ENCODE assay signal across 8 mouse cellular contexts in the genomic region with DNA sequence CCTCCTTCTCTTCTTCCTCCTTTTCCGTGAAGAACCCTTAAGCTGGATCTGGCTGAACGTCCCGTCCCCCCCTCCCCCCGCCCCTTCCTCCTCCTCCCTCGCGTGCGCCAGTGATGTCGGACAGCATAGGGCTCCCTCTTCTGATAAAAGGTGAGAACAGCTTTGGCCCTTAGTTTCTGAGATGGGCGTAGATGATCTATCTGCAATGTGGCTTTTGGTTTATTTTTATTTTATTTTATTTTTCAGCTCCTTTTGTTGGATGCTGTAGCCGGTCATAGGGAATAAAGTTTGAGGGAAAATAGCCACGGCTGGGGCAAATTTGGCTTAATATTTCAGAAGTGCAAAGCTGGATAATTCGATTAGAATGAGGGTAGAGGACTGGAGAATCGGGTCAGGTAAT. TPM values are rescaled to one million over a fixed set of nuclear protein-coding genes. Genes with fewer than 3 reads are reported as not detected.
DNase-seq lines count a peak whose midpoint lies in the region; ATAC-seq and TF ChIP-seq lines count a peak whose summit lies in the region.

No protein-coding gene starts in this region.

- ATAC-seq in forebrain, embryonic 13.5 days: peak; percentile 77
- ATAC-seq in inflammation-experienced regulatory T-cells, adult 6 months: peak; percentile 62
- ATAC-seq in neural tube, embryonic 13.5 days (ENCODE audit: low read depth): peak; percentile 82

- H3K4me2 ChIP-seq in forebrain, embryonic 13.5 days: peak overlapping the region; percentile 86
- H3K4me2 ChIP-seq in neural tube, embryonic 13.5 days: peak overlapping the region; percentile 82

- H3K4me3 ChIP-seq in left cerebral cortex, adult 2 months: peak overlapping the region; percentile 76
- peak overlapping the region; percentile 64 for H3K4me3 ChIP-seq in forebrain, embryonic 13.5 days
- peak overlapping the region; percentile 70 for H3K4me3 ChIP-seq in neural tube, embryonic 13.5 days

- H3K36me3 ChIP-seq in forebrain, embryonic 13.5 days (ENCODE audit: poor library complexity, severe bottlenecking): no peaks in the 10 kb centered on the region
- no peaks in the 10 kb centered on the region for H3K36me3 ChIP-seq in neural tube, embryonic 13.5 days

- intact Hi-C loops in left cerebral cortex, adult 2 months (cut with DNase I): loop anchor here (1.0 to 5.0 kb wide), 3 partner anchors 12 to 40 kb away; a partner anchor contains a TSS
- intact Hi-C loops in left cerebral cortex, postnatal 36 days (cut with DNase I): no loop called here

- H3K4me1 ChIP-seq in forebrain, embryonic 13.5 days: peaks cover 4% of the 10 kb centered on the region; the same call in 1 of the 2 replicates
- H3K4me1 ChIP-seq in neural tube, embryonic 13.5 days (replicated peaks): peaks cover 8% of the 10 kb centered on the region

- no peaks in the 10 kb centered on the region for H3K9me3 ChIP-seq in forebrain, embryonic 13.5 days (replicated peaks)
- no peaks in the 10 kb centered on the region for H3K9me3 ChIP-seq in neural tube, embryonic 13.5 days

- WGBS in forebrain, embryonic 13.5 days: under 1% methylated on average over 9 of the region's 13 CpGs
- WGBS in neural tube, embryonic 13.5 days: under 1% methylated on average over 9 of the region's 13 CpGs

- H3K9ac ChIP-seq in forebrain, embryonic 13.5 days: peak overlapping the region; percentile 74; the same call in 1 of the 2 replicates
- H3K9ac ChIP-seq in neural tube, embryonic 13.5 days: peak overlapping the region; percentile 80

- peak overlapping the region; percentile 83 for H3K27ac ChIP-seq in left cerebral cortex, adult 2 months
- no peak overlapping the region for H3K27ac ChIP-seq in forebrain, embryonic 13.5 days
- no peak overlapping the region for H3K27ac ChIP-seq in neural tube, embryonic 13.5 days (replicated peaks)

- DNase-seq in left cerebral cortex, adult 2 months (ENCODE audit: extremely low spot score in 1 of 2, low spot score in 2 of 2): no peak
- no peak for DNase-seq in left cerebral cortex, adult 8-10 months (ENCODE audit: low spot score in 2 of 2)
- DNase-seq in brain, adult 2 months (ENCODE audit: low read depth, low spot score): peak; percentile 85
- DNase-seq in lung, adult 18-20 months: peak; percentile 44 to 74
- DNase-seq in left cerebral cortex, postnatal 36 days (ENCODE audit: low spot score in 2 of 2): no peak

- peak; percentile 40 for TF ChIP-seq CTCF in left cerebral cortex, adult 2 months (IDR thresholded peaks at IDR 0.05)

- H3K27me3 ChIP-seq in forebrain, embryonic 13.5 days: no peaks in the 10 kb centered on the region
- no peaks in the 10 kb centered on the region for H3K27me3 ChIP-seq in neural tube, embryonic 13.5 days

RNA-seq across cellular contexts. Expression of a gene that starts 12.3 kb away (rescaled TPM):
- total RNA-seq in left cerebral cortex, adult 2 months (2021): 10 to 100 TPM; 23.1 to 24.6 TPM
- total RNA-seq in left cerebral cortex, adult 8-10 months (2022): 10 to 100 TPM; 23.7 to 28.9 (median 25.5) TPM
- 50.6 and 52.4 TPM in 2 replicates for polyA plus RNA-seq in forebrain, embryonic 13.5 days (2015; fragmentation: Nextera tagmentation; extraction: Ambion mirVana)
- 10 to 100 TPM; 46.4 to 51.1 (median 47.1) TPM for polyA plus RNA-seq in inflammation-experienced regulatory T-cells, adult 6 months (2017; shearing (Covaris generic))
- 47.5 and 49.6 TPM in 2 replicates for polyA plus RNA-seq in neural tube, embryonic 13.5 days (2015; fragmentation: Nextera tagmentation; extraction: Ambion mirVana)
- 10 to 100 TPM; 22.1 to 23.1 TPM for total RNA-seq in left cerebral cortex, postnatal 36 days (2021)

RNA-seq across cellular contexts. Expression of a gene that starts 12.4 kb away (rescaled TPM):
- total RNA-seq in left cerebral cortex, adult 2 months (2021): 10 to 100 TPM; 41.6 to 45.3 TPM
- total RNA-seq in left cerebral cortex, adult 8-10 months (2022): 10 to 100 TPM; 40.7 to 43.0 (median 41.7) TPM
- polyA plus RNA-seq in forebrain, embryonic 13.5 days (2015; fragmentation: Nextera tagmentation; extraction: Ambion mirVana): 27.2 and 30.0 TPM in 2 replicates
- 10 to 100 TPM; 34.1 to 42.1 (median 39.1) TPM for polyA plus RNA-seq in inflammation-experienced regulatory T-cells, adult 6 months (2017; shearing (Covaris generic))
- polyA plus RNA-seq in neural tube, embryonic 13.5 days (2015; fragmentation: Nextera tagmentation; extraction: Ambion mirVana): 21.6 and 23.7 TPM in 2 replicates
- 10 to 100 TPM; 34.0 to 44.5 TPM for total RNA-seq in left cerebral cortex, postnatal 36 days (2021)

RNA-seq across cellular contexts. Expression of a gene that starts 33.5 kb away (rescaled TPM):
- 10 to 100 TPM; 19.2 to 21.7 TPM for total RNA-seq in left cerebral cortex, adult 2 months (2021)
- 10 to 100 TPM; 34.4 to 46.5 (median 39.2) TPM for total RNA-seq in left cerebral cortex, adult 8-10 months (2022)
- 18.4 and 20.2 TPM in 2 replicates for polyA plus RNA-seq in forebrain, embryonic 13.5 days (2015; fragmentation: Nextera tagmentation; extraction: Ambion mirVana)
- 100 to 1,000 TPM; 135 to 199 (median 174) TPM for polyA plus RNA-seq in inflammation-experienced regulatory T-cells, adult 6 months (2017; shearing (Covaris generic))
- 20.1 and 22.5 TPM in 2 replicates for polyA plus RNA-seq in neural tube, embryonic 13.5 days (2015; fragmentation: Nextera tagmentation; extraction: Ambion mirVana)
- total RNA-seq in left cerebral cortex, postnatal 36 days (2021): 10 to 100 TPM; 25.5 to 31.0 TPM

RNA-seq across cellular contexts. Expression of a gene that starts 45.3 kb away (rescaled TPM):
- total RNA-seq in left cerebral cortex, adult 2 months (2021): 10 to 100 TPM; 79.9 to 85.5 TPM
- total RNA-seq in left cerebral cortex, adult 8-10 months (2022): 10 to 100 TPM; 87.0 to 97.5 (median 94.7) TPM
- polyA plus RNA-seq in forebrain, embryonic 13.5 days (2015; fragmentation: Nextera tagmentation; extraction: Ambion mirVana): 8.2 and 8.3 TPM in 2 replicates
- 10 to 100 TPM; 46.3 to 50.9 (median 48.2) TPM for polyA plus RNA-seq in inflammation-experienced regulatory T-cells, adult 6 months (2017; shearing (Covaris generic))
- 10.2 and 11.6 TPM in 2 replicates for polyA plus RNA-seq in neural tube, embryonic 13.5 days (2015; fragmentation: Nextera tagmentation; extraction: Ambion mirVana)
- 10 to 100 TPM; 88.5 to 92.8 TPM for total RNA-seq in left cerebral cortex, postnatal 36 days (2021)

Comparison
In these comparisons a context has a peak if more than half of its experiments do, and no peak if none do; other contexts are left out.
1. DNase-seq: peak in brain, adult 2 months (single experiment) and lung, adult 18-20 months (2 of 2); none in left cerebral cortex, adult 2 months (0 of 2), left cerebral cortex, adult 8-10 months (0 of 2) and left cerebral cortex, postnatal 36 days (0 of 2).
2. Peak in every context shown above with its lines, with median percentiles within 50 percentile points of each other: H3K4me3 ChIP-seq and ATAC-seq.